Mouse (Mus musculus): ENCODE measurements at regions not wholly inside any gene's neighbourhood (a gene's known extent, or its start where the extent isn't known, plus 50 kb on each side); places are given as distances from the start of the nearest gene placed in this dataset.
A peak's percentile ranks its signal among the peaks of the same experiment; 100 is the strongest.

- DNase-seq (ENCODE audit: low spot score in 2 of 2), result peak in 1 of 2 experiments; percentile 6
Measured at GRCm38 (mm10) chr19:21146860-21147390, 125.2 kb upstream of the Zfand5 start.

GRCm38 (mm10) chr19:21144659-21145283 is 127.3 kb upstream of the Zfand5 start:
- DNase-seq (ENCODE audit: low spot score in 2 of 2), result peak; percentile 33 to 35

GRCm38 (mm10) chr19:21143970-21144595 is 128.0 kb upstream of the Zfand5 start:
- DNase-seq (ENCODE audit: low spot score in 2 of 2), result no peak

GRCm38 (mm10) chr19:21140456-21140855 is 131.6 kb upstream of the Zfand5 start:
- no peak for DNase-seq (ENCODE audit: low spot score in 2 of 2)

GRCm38 (mm10) chr19:21138998-21139495 is 133.0 kb upstream of the Zfand5 start:
- DNase-seq (ENCODE audit: low spot score in 2 of 2), result no peak

GRCm38 (mm10) chr19:21136756-21137155 is 135.3 kb upstream of the Zfand5 start:
- DNase-seq (ENCODE audit: low spot score in 2 of 2), result no peak

GRCm38 (mm10) chr19:21135998-21136380 is 136.1 kb upstream of the Zfand5 start:
- no peak for DNase-seq (ENCODE audit: low spot score in 2 of 2)

GRCm38 (mm10) chr19:21135297-21135997 is 136.6 kb upstream of the Zfand5 start:
- DNase-seq (ENCODE audit: low spot score in 2 of 2), result no peak

- DNase-seq (ENCODE audit: low spot score in 2 of 2), result no peak
Measured at GRCm38 (mm10) chr19:21129653-21130052, 142.4 kb upstream of the Zfand5 start.

- no peak for DNase-seq (ENCODE audit: low spot score in 2 of 2)
Measured at GRCm38 (mm10) chr19:21127079-21127745, 144.9 kb upstream of the Zfand5 start.

GRCm38 (mm10) chr19:21126670-21127069 is 145.4 kb upstream of the Zfand5 start:
- no peak for DNase-seq (ENCODE audit: low spot score in 2 of 2)

- DNase-seq (ENCODE audit: low spot score in 2 of 2), result no peak
Measured at GRCm38 (mm10) chr19:21119477-21119876, 152.6 kb upstream of the Zfand5 start.

- no peak for DNase-seq (ENCODE audit: low spot score in 2 of 2)
Measured at GRCm38 (mm10) chr19:21118782-21119181, 153.3 kb upstream of the Zfand5 start.

GRCm38 (mm10) chr19:21115693-21116092 is 156.4 kb upstream of the Zfand5 start:
- no peak for DNase-seq (ENCODE audit: low spot score in 2 of 2)

GRCm38 (mm10) chr19:21111836-21112235 is 157.8 kb upstream of the Tmc1 start:
- DNase-seq (ENCODE audit: low spot score in 2 of 2), result no peak

- DNase-seq (ENCODE audit: low spot score in 2 of 2), result no peak
Measured at GRCm38 (mm10) chr19:21108311-21108710, 154.3 kb upstream of the Tmc1 start.

- no peak for DNase-seq (ENCODE audit: low spot score in 2 of 2)
Measured at GRCm38 (mm10) chr19:21107741-21108140, 153.7 kb upstream of the Tmc1 start.

- no peak for DNase-seq (ENCODE audit: low spot score in 2 of 2)
Measured at GRCm38 (mm10) chr19:21107275-21107674, 153.3 kb upstream of the Tmc1 start.

GRCm38 (mm10) chr19:21106766-21107165 is 152.8 kb upstream of the Tmc1 start:
- peak in 1 of 2 experiments; percentile 5 for DNase-seq (ENCODE audit: low spot score in 2 of 2)

- DNase-seq (ENCODE audit: low spot score in 2 of 2), result peak; percentile 38 to 60
Measured at GRCm38 (mm10) chr19:21106241-21106669, 152.3 kb upstream of the Tmc1 start.

GRCm38 (mm10) chr19:21105004-21105403 is 151.0 kb upstream of the Tmc1 start:
- peak in 1 of 2 experiments; percentile 9 for DNase-seq (ENCODE audit: low spot score in 2 of 2)

- DNase-seq (ENCODE audit: low spot score in 2 of 2), result peak; percentile 62 to 81
Measured at GRCm38 (mm10) chr19:21104462-21104936, 150.5 kb upstream of the Tmc1 start.
